ENCODE assay signal across 35 mouse cellular contexts in genomic region chr12:111923117-111923516, GRCm38 (mm10). TPM values are rescaled to one million over a fixed set of nuclear protein-coding genes. Genes with fewer than 3 reads are reported as not detected.
DNase-seq lines count a peak whose midpoint lies in the region; ATAC-seq lines count a peak whose summit lies in the region.
"Had no signal": no experiment of that assay in that cellular context is flagged by ENCODE, and none has a peak within 500 bp of the region (broad histone marks: within the 10 kb centered on the region; RNA-seq: fewer than 3 reads in every experiment).

No protein-coding gene starts in this region.

- H3K9ac ChIP-seq in limb, embryonic 12.5 days (replicated peaks), result no peak overlapping the region
- no peak overlapping the region for H3K9ac ChIP-seq in liver, embryonic 15.5 days
- H3K9ac ChIP-seq: embryonic facial prominence, embryonic 12.5 days; heart, embryonic 12.5 days; hindbrain, embryonic 14.5 days; stomach, embryonic 15.5 days had no signal

- ATAC-seq in limb, embryonic 12.5 days (ENCODE audit: insufficient number of reproducible peaks, insufficient read depth, low FRiP score, low TSS enrichment, low read depth), result no peak
- peak; percentile 95 for ATAC-seq in erythroblast, adult 5-6 weeks (replicated peaks; ENCODE audit: low FRiP score, poor library complexity, severe bottlenecking)
- peak; percentile 77 for ATAC-seq in liver, embryonic 15.5 days (ENCODE audit: insufficient read depth)
- ATAC-seq: forebrain, embryonic 16.5 days; inflammation-experienced regulatory T-cells, adult 6 months; Patski had no signal

- no peak overlapping the region for H3K4me2 ChIP-seq in limb, embryonic 12.5 days
- H3K4me2 ChIP-seq in liver, embryonic 15.5 days, result peak overlapping the region; percentile 21; the same call in 1 of the 2 replicates
- H3K4me2 ChIP-seq: embryonic facial prominence, embryonic 12.5 days; heart, embryonic 12.5 days; hindbrain, embryonic 14.5 days; stomach, embryonic 15.5 days had no signal

- no peak for DNase-seq in limb, embryonic 10.5 days (ENCODE audit: low spot score)
- DNase-seq in urinary bladder, postnatal 10 days (ENCODE audit: low spot score), result no peak
- no peak for DNase-seq in midbrain, embryonic 10.5 days (ENCODE audit: low spot score)
- no peak for DNase-seq in cerebellum, adult 11-12 months
- DNase-seq: adrenal gland, postnatal 25 days; cerebellum, adult 2 months; cerebellum, postnatal 14 days; heart, adult 2 months; heart, postnatal 4 days; kidney, adult 11 months; kidney, postnatal 14 days; left cerebral cortex, postnatal 4 days; lung, postnatal 36 days; midbrain, embryonic 14.5 days had no signal

- WGBS in limb, embryonic 12.5 days, result 83% methylated on average over 6 of the region's 6 CpGs
- WGBS in limb, embryonic 10.5 days, result 92% methylated on average over 6 of the region's 6 CpGs
- WGBS in liver, embryonic 15.5 days (ENCODE audit: insufficient replicate concordance), result 50% methylated on average over 6 of the region's 6 CpGs
- 95% methylated on average over 6 of the region's 6 CpGs for WGBS in midbrain, embryonic 10.5 days

- H3K27ac ChIP-seq in limb, embryonic 12.5 days, result peak overlapping the region; percentile 64
- no peak overlapping the region for H3K27ac ChIP-seq in limb, embryonic 10.5 days
- H3K27ac ChIP-seq in liver, embryonic 15.5 days (replicated peaks), result peak overlapping the region; percentile 72
- no peak overlapping the region for H3K27ac ChIP-seq in midbrain, embryonic 10.5 days (replicated peaks)
- H3K27ac ChIP-seq: embryonic facial prominence, embryonic 12.5 days; heart, adult 2 months; hindbrain, embryonic 14.5 days; stomach, embryonic 15.5 days had no signal

- H3K27me3 ChIP-seq in limb, embryonic 12.5 days, result no peaks in the 10 kb centered on the region
- H3K27me3 ChIP-seq in limb, embryonic 10.5 days (ENCODE audit: low read depth, poor library complexity, severe bottlenecking), result no peaks in the 10 kb centered on the region
- peaks cover 21% of the 10 kb centered on the region; the same call in 1 of the 2 replicates for H3K27me3 ChIP-seq in liver, embryonic 15.5 days
- no peaks in the 10 kb centered on the region for H3K27me3 ChIP-seq in midbrain, embryonic 10.5 days (ENCODE audit: low read depth, poor library complexity, severe bottlenecking)
- H3K27me3 ChIP-seq: embryonic facial prominence, embryonic 12.5 days; stomach, embryonic 15.5 days had no signal

- no peaks in the 10 kb centered on the region for H3K9me3 ChIP-seq in limb, embryonic 12.5 days
- H3K9me3 ChIP-seq in limb, embryonic 10.5 days (replicated peaks), result no peaks in the 10 kb centered on the region
- no peaks in the 10 kb centered on the region for H3K9me3 ChIP-seq in liver, embryonic 15.5 days (replicated peaks)
- no peaks in the 10 kb centered on the region for H3K9me3 ChIP-seq in midbrain, embryonic 10.5 days (replicated peaks)
- H3K9me3 ChIP-seq: embryonic facial prominence, embryonic 12.5 days; heart, embryonic 12.5 days; megakaryocyte, embryonic 14.5 days; stomach, embryonic 15.5 days had no signal

- peaks cover 11% of the 10 kb centered on the region; the same call in 1 of the 2 replicates for H3K4me1 ChIP-seq in limb, embryonic 12.5 days (replicated peaks)
- 0 out of 2 replicates have a peak, but pooled peaks cover 11% of the 10 kb centered on the region for H3K4me1 ChIP-seq in limb, embryonic 10.5 days
- H3K4me1 ChIP-seq in liver, embryonic 15.5 days (replicated peaks), result peaks cover 25% of the 10 kb centered on the region
- 0 out of 2 replicates have a peak, but pooled peaks cover 4% of the 10 kb centered on the region for H3K4me1 ChIP-seq in midbrain, embryonic 10.5 days

- H3K36me3 ChIP-seq in limb, embryonic 12.5 days, result no peaks in the 10 kb centered on the region
- H3K36me3 ChIP-seq in limb, embryonic 10.5 days, result no peaks in the 10 kb centered on the region
- H3K36me3 ChIP-seq in liver, embryonic 15.5 days (replicated peaks), result no peaks in the 10 kb centered on the region
- H3K36me3 ChIP-seq in midbrain, embryonic 10.5 days, result no peaks in the 10 kb centered on the region
- H3K36me3 ChIP-seq: embryonic facial prominence, embryonic 12.5 days; G1E; heart, embryonic 12.5 days; stomach, embryonic 15.5 days had no signal

- H3K4me3 ChIP-seq in limb, embryonic 12.5 days (replicated peaks), result no peak overlapping the region
- H3K4me3 ChIP-seq in limb, embryonic 10.5 days, result no peak overlapping the region
- H3K4me3 ChIP-seq in liver, embryonic 15.5 days (replicated peaks), result no peak overlapping the region
- H3K4me3 ChIP-seq in midbrain, embryonic 10.5 days, result no peak overlapping the region
- H3K4me3 ChIP-seq: embryonic facial prominence, embryonic 12.5 days; heart, adult 2 months; heart, embryonic 12.5 days; megakaryocyte, embryonic 14.5 days; stomach, embryonic 15.5 days had no signal

RNA-seq across cellular contexts. Expression of gene Ppp1r13b, which starts 15.2 kb away (rescaled TPM):
- polyA plus RNA-seq in limb, embryonic 12.5 days (2016; fragmentation: Nextera tagmentation; extraction: Ambion mirVana), result 11.5 and 13.0 TPM in 2 replicates
- polyA plus RNA-seq in limb, embryonic 10.5 days (2016; fragmentation: Nextera tagmentation; extraction: Ambion mirVana), result 4.8 and 6.0 TPM in 2 replicates
- 8.3 and 8.6 TPM in 2 replicates for total RNA-seq in erythroblast, adult 5-6 weeks (2015; ENCODE audit: low replicate concordance)
- total RNA-seq in erythroblast, adult 5-6 weeks (2017; ENCODE audit: low replicate concordance), result 13.4 and 20.5 TPM in 2 replicates
- polyA plus RNA-seq in liver, embryonic 15.5 days (2015; fragmentation: Nextera tagmentation; extraction: Ambion mirVana), result 3.6 and 3.7 TPM in 2 replicates
- polyA plus RNA-seq in midbrain, embryonic 10.5 days (2016; fragmentation: Nextera tagmentation; extraction: Ambion mirVana), result 3.5 and 4.9 TPM in 2 replicates

RNA-seq across cellular contexts. Expression of gene Atp5mpl, which starts 43.7 kb away (rescaled TPM):
- 648 and 683 TPM in 2 replicates for polyA plus RNA-seq in limb, embryonic 12.5 days (2016; fragmentation: Nextera tagmentation; extraction: Ambion mirVana)
- 608 and 623 TPM in 2 replicates for polyA plus RNA-seq in limb, embryonic 10.5 days (2016; fragmentation: Nextera tagmentation; extraction: Ambion mirVana)
- 150 and 160 TPM in 2 replicates for total RNA-seq in erythroblast, adult 5-6 weeks (2015; ENCODE audit: low replicate concordance)
- 72.8 and 92.6 TPM in 2 replicates for total RNA-seq in erythroblast, adult 5-6 weeks (2017; ENCODE audit: low replicate concordance)
- 397 and 473 TPM in 2 replicates for polyA plus RNA-seq in liver, embryonic 15.5 days (2015; fragmentation: Nextera tagmentation; extraction: Ambion mirVana)
- polyA plus RNA-seq in midbrain, embryonic 10.5 days (2016; fragmentation: Nextera tagmentation; extraction: Ambion mirVana), result 559 and 585 TPM in 2 replicates

RNA-seq across cellular contexts. Expression of gene Tdrd9, which starts 48.2 kb away (rescaled TPM):
- polyA plus RNA-seq in limb, embryonic 12.5 days (2016; fragmentation: Nextera tagmentation; extraction: Ambion mirVana), result 0.97 and 1.4 TPM in 2 replicates
- 0.65 and 0.69 TPM in 2 replicates for polyA plus RNA-seq in limb, embryonic 10.5 days (2016; fragmentation: Nextera tagmentation; extraction: Ambion mirVana)
- not detected in 2 replicates for total RNA-seq in erythroblast, adult 5-6 weeks (2015; ENCODE audit: low replicate concordance)
- total RNA-seq in erythroblast, adult 5-6 weeks (2017; ENCODE audit: low replicate concordance), result not detected in 2 replicates
- 0.10 and 0.22 TPM in 2 replicates for polyA plus RNA-seq in liver, embryonic 15.5 days (2015; fragmentation: Nextera tagmentation; extraction: Ambion mirVana)
- polyA plus RNA-seq in midbrain, embryonic 10.5 days (2016; fragmentation: Nextera tagmentation; extraction: Ambion mirVana), result 1.0 TPM in 2 replicates
- total RNA-seq: adrenal gland, postnatal 25 days; liver, adult 2 months; monocyte, adult 5-6 weeks had no signal
- polyA plus RNA-seq: G1E; liver, adult 2 months had no signal

RNA-seq across cellular contexts. Expression of gene Rd3l, which starts 58.0 kb away (rescaled TPM):
- polyA plus RNA-seq in limb, embryonic 12.5 days (2016; fragmentation: Nextera tagmentation; extraction: Ambion mirVana), result not detected in 2 replicates
- not detected in 2 replicates for polyA plus RNA-seq in limb, embryonic 10.5 days (2016; fragmentation: Nextera tagmentation; extraction: Ambion mirVana)
- not detected in 2 replicates for total RNA-seq in erythroblast, adult 5-6 weeks (2015; ENCODE audit: low replicate concordance)
- total RNA-seq in erythroblast, adult 5-6 weeks (2017; ENCODE audit: low replicate concordance), result not detected in 2 replicates
- polyA plus RNA-seq in liver, embryonic 15.5 days (2015; fragmentation: Nextera tagmentation; extraction: Ambion mirVana), result not detected in 2 replicates
- polyA plus RNA-seq in midbrain, embryonic 10.5 days (2016; fragmentation: Nextera tagmentation; extraction: Ambion mirVana), result not detected in 2 replicates
- total RNA-seq: adrenal gland, postnatal 25 days; gastrocnemius, adult 8-10 months; gastrocnemius, postnatal 4 days; left cerebral cortex, postnatal 4 days; liver, adult 2 months; monocyte, adult 5-6 weeks had no signal
- polyA plus RNA-seq: brain, embryonic 14.5 days; embryonic facial prominence, embryonic 12.5 days; forebrain, embryonic 11.5 days; forebrain, embryonic 16.5 days; G1E; heart, adult 2 months; hindbrain, embryonic 14.5 days; inflammation-experienced regulatory T-cells, adult 6 months; kidney, embryonic 14.5 days; liver, adult 2 months; lung, embryonic 16.5 days; midbrain, embryonic 14.5 days; neural tube, embryonic 14.5 days; Patski; stomach, embryonic 15.5 days had no signal

Comparison
In these comparisons a context has a peak if more than half of its experiments do, and no peak if none do; other contexts are left out.
1. H3K27ac ChIP-seq: peak in limb, embryonic 12.5 days (single experiment) and liver, embryonic 15.5 days (single experiment); none in limb, embryonic 10.5 days (single experiment) and midbrain, embryonic 10.5 days (single experiment).